Mouse (Mus musculus) urinary bladder, adult 18-20 months (tissue): ENCODE results near the gene Wwc1.
A peak's percentile ranks its signal among the peaks of the same experiment; 100 is the strongest.

Source experiments
- DNase-seq, 2 experiments: peaks; one replicate each; pipeline ENCODE4 v3.0.0; 2022; ENCODE audit warnings: low spot score in 2 of 2, mixed read lengths in 2 of 2

The Wwc1 gene

GRCm38 (mm10) chr11:35980411-35980917, at the start of gene Wwc1:
Wwc1 (minus strand) TSS chr11:35980527.
- DNase-seq, result peak; percentile 56 to 76

DNA sequence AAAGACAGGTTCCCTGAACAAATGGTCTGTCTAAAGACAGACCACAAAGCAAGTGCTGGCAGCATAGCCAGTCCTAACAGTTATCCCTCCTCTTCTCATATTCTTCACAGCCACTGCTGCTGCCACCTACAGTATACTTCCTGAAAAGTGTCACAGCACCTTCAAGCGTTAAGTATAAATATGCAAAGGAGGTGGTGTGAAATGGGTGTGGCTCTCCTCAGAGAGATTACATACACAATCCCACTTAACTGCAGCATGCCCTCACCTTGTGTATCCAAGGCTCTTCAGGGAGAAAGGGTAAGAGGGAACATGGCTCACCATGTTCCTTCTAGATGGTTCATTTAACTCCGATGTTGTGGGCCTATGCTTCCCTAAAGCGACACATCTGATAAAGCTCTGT, 39.7 kb upstream of the Wwc1 start:
- DNase-seq, result no peak

DNA sequence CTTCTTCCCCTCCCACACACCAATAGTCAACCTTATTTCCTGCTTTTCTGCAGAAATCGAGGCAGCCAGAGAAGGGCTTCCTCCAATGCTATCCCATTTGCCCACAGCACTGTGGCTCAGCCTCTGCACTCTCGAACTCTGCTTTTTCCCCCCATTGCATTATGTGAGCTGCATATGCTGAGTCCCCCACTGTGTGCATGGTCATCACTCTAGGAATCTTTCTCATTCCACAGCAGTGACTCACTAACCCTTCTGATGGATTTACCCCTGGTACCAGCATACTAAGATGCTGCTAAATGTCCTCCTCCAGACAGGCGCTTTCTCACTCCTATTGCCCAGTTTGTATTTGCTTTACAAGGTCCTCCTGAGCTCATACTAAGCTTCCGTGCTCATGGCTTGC, 32.9 kb upstream of the Wwc1 start:
- no peak for DNase-seq

GRCm38 (mm10) chr11:36009281-36010208, 29.2 kb upstream of the Wwc1 start:
- DNase-seq, result no peak

DNA sequence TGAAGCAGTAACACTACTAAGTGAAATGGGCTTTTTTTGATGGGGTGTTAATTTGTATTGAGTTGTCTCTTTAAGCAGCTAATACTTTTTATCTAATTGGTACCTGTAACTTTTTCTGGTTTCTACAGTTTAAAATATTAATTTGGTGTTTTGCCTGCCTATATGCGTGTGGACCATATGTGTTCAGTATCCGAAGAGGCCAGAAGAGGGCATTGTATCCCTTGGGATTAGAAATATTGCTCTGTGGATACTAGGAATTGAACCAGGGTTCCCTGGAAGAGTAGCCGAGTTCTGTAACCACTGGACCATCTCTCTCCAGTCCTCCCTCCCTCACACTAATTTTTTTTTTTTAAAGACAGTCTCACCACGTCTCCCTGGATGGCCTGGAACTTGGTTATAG, 22.6 kb upstream of the Wwc1 start:
- DNase-seq, result no peak

- DNase-seq, result peak; percentile 82 to 84
Observed at GRCm38 (mm10) chr11:36001282-36001970, 21.1 kb upstream of the Wwc1 start.

DNA sequence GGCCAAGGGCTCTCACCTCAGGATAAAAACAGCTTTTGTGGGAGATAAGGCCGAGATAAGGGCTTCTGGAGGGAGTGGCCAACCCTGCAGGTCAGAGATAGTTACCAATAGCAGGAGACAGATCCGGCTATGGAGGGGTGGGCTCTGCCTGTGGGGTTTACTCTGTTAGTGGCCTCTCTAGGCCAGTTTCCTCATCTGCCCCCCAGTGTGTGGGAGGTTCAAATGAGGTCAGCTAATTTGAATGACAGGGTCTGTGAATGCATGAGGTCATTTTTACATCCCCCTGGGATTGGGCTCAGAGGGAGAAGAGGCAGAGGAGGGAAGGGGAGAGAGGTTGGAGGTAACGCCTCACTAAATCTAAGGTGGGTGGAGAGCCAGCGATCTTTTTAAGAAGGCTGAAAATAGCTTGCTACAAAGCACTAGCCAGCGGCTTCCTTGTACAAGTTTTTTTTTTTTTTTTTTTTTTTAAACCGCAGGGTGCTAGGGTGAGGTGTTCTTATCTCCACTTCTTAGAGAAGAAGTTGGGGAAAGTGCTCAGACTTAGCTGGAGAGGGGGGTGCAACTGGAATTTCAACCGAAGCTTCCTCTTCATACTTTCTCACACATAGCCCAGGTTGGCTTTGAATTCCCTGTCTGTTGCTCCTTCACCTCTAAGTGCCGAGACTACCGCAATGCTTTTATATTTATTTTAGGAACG, 20.4 kb upstream of the Wwc1 start:
- DNase-seq, result no peak

DNA sequence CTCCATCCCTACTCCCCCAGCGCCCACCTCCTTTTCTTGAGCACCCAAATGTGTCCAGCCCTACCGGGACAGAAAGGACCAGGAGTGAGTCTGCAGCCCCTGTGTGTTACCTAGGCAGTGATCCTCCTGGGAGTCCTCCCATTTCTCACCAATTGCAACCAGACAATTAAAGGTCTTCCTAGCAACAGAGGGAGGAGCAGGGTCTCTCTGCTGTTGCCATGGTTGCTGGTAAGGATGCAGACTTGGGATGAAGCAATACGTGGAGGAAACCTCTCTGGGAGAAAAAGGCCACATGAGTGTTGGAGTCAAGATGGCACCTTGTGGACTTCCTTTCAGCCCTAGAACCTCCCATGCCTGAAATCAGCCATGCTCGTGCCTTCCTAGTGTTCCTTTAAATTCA, 19.7 kb upstream of the Wwc1 start:
- DNase-seq, result no peak

DNA sequence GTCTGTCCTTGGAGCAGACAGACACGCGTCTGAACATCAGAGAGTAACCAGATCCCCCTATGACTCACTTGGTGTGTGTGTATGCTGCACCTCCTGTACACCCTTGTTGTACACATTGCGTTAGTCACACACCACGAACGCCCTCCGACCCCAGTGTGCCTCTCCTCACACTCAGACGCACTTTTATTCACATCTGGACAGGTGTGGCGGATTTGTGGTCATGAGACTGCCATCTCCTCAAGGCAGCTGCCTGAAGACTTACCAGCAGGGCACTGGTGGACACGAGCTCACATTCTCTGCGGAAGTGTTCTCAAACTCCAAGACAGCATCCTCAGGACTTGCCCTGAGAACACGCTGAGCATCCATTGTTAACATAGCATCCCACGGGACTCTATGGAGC, 17.7 kb upstream of the Wwc1 start:
- DNase-seq, result no peak

DNA sequence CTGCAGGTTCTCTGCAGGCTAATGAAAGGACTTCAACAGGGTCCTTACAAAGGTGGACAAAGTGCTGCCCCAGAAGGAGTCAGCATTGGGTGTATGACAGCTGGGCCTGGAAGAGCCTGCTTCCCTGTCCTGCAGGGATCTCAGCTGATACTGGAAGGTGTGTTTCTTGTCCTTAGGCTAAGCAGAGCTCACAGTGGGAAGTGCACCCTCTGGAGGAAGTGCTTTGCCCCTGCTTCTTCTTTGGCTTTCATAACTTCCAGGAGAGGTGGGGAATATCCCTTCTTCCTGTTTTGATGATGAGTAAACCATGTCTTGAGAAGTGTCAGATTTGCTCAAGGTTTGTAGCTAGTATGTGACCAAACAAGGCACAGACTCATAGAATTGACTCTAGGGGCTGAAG, 15.0 kb upstream of the Wwc1 start:
- no peak for DNase-seq

DNA sequence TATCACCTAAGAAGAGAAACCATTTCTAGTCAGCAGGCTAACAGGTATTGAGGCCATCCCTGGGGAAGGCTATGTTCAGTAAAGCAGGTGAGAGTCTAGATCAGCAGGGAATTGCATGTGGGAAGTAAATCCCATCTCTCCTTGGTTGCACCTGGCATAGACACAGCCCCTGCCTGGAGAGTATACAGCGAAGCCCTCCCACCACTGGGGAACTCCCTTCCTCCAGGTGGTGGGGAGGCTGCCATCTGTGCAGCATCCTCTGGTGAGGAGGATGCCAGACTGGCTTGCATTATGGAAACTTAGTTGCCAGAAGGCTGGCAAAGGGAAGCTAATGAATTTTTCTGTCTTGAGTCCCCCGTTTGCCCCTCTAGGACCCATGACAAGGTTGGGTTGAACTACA, 11.5 kb upstream of the Wwc1 start:
- no peak for DNase-seq

DNA sequence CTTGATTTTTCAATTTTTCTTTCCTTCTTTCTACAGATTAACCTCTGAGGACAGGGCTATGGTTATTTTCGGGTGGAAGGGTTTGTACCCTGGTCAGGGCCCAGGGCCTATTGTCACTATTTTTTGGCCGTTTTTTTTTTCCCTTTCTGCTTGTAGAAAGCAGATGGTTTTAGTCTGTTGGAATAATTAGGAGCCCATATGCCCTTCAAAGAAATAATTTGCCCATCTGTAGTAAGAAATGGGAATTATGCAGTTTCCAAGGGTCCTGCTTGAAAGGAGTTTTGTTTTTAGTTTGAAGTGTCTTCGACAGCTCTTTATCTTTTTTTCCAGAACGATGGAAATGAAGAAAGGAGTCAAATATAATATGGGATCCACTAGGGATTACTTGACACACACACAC, 9.6 kb upstream of the Wwc1 start:
- DNase-seq, result no peak

- DNase-seq, result peak in 1 of 2 experiments; percentile 23
Observed at GRCm38 (mm10) chr11:35985841-35986393, 5.6 kb upstream of the Wwc1 start.

- peak in 1 of 2 experiments; percentile 59 for DNase-seq
Observed at GRCm38 (mm10) chr11:35982734-35983133, 2.4 kb upstream of the Wwc1 start.

GRCm38 (mm10) chr11:35979733-35980410, 455 bp downstream of the Wwc1 start:
- DNase-seq, result peak in 1 of 2 experiments; percentile 43

GRCm38 (mm10) chr11:35979266-35979732, 1.0 kb downstream of the Wwc1 start:
- no peak for DNase-seq

DNA sequence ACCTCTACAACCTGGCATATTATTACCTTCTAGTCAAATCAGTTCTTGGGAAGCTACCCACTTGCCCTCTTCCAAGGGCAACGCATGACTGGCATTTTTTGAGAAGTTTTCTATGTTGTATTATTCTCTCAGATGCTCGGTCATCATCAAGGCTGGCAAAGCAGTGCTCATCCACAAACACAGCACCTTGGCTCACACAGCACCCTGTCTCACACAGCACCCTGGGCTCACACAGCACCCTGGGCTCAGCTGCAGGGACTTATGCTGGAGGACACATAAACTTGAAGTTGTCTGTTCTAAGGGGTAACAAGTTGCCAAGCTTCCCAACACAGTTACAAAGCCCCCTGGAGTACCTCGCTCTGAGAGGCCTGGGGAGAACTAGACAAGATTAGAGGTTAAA, 2.5 kb downstream of the Wwc1 start:
- DNase-seq, result no peak

DNA sequence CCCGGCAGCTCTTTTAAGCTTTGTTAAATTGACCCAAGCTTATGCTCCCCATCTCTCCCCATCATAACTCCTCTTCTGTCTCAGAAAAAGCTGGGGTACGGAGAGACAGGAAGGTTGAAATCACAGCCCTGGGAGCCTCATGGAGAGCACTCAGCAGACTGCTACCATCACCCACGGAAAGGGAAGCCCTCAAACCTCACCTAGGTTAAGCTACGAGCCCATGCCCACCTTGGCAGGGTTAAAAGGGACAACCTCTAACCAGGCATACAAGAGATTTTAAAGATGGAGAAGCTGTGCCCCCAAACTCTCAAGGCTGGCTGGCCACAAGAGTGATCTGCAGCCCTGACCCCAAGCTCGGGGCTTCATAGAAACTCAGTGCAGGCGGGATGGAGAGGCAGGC, 3.2 kb downstream of the Wwc1 start:
- DNase-seq, result no peak

DNA sequence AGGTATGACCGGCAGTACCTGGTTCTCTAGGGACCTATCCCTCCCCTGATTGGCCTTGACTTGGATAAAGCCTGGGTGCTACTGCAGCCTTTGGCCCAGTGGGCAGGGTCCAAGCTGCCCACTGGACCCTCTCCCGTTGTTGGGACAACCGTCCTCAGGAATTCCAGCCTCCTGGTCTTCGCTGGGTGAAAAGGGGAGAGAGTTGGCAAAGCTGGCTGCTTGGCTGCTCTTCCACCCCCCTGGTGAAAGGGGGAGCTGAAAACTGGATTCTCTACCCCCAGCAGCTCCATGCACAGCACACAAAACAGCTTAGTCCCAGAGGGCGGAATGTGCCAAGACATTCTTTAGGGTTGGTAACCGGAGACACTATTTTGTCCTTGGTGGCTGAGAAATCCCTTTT, 3.8 kb downstream of the Wwc1 start:
- no peak for DNase-seq

DNA sequence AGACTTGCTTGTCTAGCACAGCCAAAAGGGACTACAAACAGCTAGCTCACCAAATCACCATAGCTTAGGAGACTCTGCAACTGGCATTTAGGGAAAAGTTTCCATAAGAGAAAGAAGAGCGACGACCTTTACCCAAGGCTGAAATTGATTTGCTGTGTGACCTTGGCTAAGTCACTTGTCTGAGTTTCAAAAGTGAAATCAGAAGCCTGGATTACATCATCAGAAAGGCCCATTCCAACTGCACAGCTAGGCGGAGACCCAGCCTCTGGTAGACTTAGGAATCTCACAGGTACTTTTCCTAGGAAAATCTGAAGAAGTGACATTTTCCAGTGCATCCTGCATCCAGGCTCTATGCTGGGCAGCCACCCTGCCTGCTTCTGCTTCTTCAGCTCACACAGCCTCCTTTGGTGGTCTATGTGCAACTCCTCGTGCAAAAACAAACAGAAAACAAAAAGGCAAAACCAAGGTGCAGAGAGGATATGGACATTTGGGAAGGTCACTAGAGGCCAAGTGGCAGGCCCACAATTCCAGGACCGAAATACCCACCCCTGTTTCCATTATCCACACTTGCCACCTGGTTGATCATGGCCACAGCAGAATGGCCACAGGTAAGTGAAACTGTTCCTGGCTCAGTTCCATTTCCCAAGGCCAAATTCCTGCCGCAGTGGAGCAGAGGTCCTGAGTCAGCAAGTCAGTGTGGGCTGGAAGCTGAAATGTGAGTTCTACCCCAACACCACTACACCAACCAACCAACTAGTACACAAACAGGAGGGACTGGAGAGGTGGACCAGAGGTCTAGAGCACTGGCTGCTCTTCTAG, 5.5 kb downstream of the Wwc1 start:
- DNase-seq, result no peak
